Mouse (Mus musculus): ENCODE measurements around the gene Fam173a. TPM values are rescaled to one million over a fixed set of nuclear protein-coding genes. Genes with fewer than 3 reads are reported as not detected.

Fam173a gene
- polyA plus RNA-seq, 1 experiment: 131 TPM

GRCm38 (mm10) chr17:25796951-25797369 is 4.3 kb upstream of the Fam173a start, which contains the start of gene Metrn:
Metrn (minus strand) TSS chr17:25797136.
- peak; percentile 67 for DNase-seq (ENCODE audit: low spot score)

- DNase-seq (ENCODE audit: low spot score): no peak
Observed at GRCm38 (mm10) chr17:25796211-25796771, 3.6 kb upstream of the Fam173a start.

GRCm38 (mm10) chr17:25795609-25796092 is 3.0 kb upstream of the Fam173a start, which contains the start of gene AC134908.4:
AC134908.4 (minus strand) TSS chr17:25795659.
- DNase-seq (ENCODE audit: low spot score): no peak

GRCm38 (mm10) chr17:25794998-25795397 is 2.3 kb upstream of the Fam173a start:
- DNase-seq (ENCODE audit: low spot score): no peak

- DNase-seq (ENCODE audit: low spot score): no peak
Observed at GRCm38 (mm10) chr17:25794197-25794596, 1.5 kb upstream of the Fam173a start.

GRCm38 (mm10) chr17:25791843-25792527 is 716 bp downstream of the Fam173a start:
- DNase-seq (ENCODE audit: low spot score): peak; percentile 68

- DNase-seq (ENCODE audit: low spot score): no peak
Observed at GRCm38 (mm10) chr17:25791320-25791842, 1.3 kb downstream of the Fam173a start.

- no peak for DNase-seq (ENCODE audit: low spot score)
Observed at GRCm38 (mm10) chr17:25786781-25787504, 5.8 kb downstream of the Fam173a start.

- no peak for DNase-seq (ENCODE audit: low spot score)
Observed at GRCm38 (mm10) chr17:25786280-25786679, 6.4 kb downstream of the Fam173a start, which contains the start of gene Ccdc78. Ccdc78 (plus strand) TSS chr17:25786580.

GRCm38 (mm10) chr17:25785281-25785745 is 7.4 kb downstream of the Fam173a start, which contains the start of gene Haghl:
Haghl (minus strand) TSS chr17:25785673.
- DNase-seq (ENCODE audit: low spot score): peak; percentile 93

GRCm38 (mm10) chr17:25783861-25784574 is 8.7 kb downstream of the Fam173a start:
- DNase-seq (ENCODE audit: low spot score): no peak

- no peak for DNase-seq (ENCODE audit: low spot score)
Observed at GRCm38 (mm10) chr17:25783086-25783485, 9.6 kb downstream of the Fam173a start.

- DNase-seq (ENCODE audit: low spot score): no peak
Observed at GRCm38 (mm10) chr17:25781339-25781738, 11.4 kb downstream of the Fam173a start.

GRCm38 (mm10) chr17:25777948-25778347 is 14.8 kb downstream of the Fam173a start:
- no peak for DNase-seq (ENCODE audit: low spot score)

- no peak for DNase-seq (ENCODE audit: low spot score)
Observed at GRCm38 (mm10) chr17:25775318-25776062, 17.2 kb downstream of the Fam173a start.

- peak; percentile 96 for DNase-seq (ENCODE audit: low spot score)
Observed at GRCm38 (mm10) chr17:25773549-25774120, 19.1 kb downstream of the Fam173a start, which contains the start of gene Narfl. Narfl (plus strand) TSS chr17:25773776.

GRCm38 (mm10) chr17:25769331-25769730 is 23.4 kb downstream of the Fam173a start:
- no peak for DNase-seq (ENCODE audit: low spot score)

- DNase-seq (ENCODE audit: low spot score): no peak
Observed at GRCm38 (mm10) chr17:25765886-25766285, 26.8 kb downstream of the Fam173a start.

GRCm38 (mm10) chr17:25762591-25762990 is 30.1 kb downstream of the Fam173a start:
- DNase-seq (ENCODE audit: low spot score): no peak

GRCm38 (mm10) chr17:25761561-25761970 is 31.1 kb downstream of the Fam173a start:
- no peak for DNase-seq (ENCODE audit: low spot score)

Data from urinary bladder, adult 2 months (tissue).